In the genomic region with DNA sequence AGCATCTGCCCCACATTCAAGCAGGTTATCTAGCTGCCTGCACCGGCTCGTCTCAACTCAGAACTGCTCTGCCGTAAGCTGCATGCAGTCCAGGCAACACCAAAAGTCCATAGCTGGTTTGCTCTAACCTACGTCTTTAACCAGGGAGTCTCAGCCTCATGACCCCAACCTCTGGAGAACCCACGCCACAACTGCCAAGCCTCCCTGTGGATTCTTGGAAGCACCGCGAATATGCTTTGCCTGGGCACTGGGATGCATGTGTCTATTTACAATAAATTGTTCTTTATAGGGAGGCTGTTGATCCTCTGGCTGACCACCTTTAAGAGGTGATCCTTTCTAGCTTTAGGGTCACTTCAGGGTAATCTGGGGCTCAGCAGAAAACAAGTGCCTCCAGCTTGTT, we compare ENCODE assay signal across 10 mouse cellular contexts. TPM values are rescaled to one million over a fixed set of nuclear protein-coding genes. Genes with fewer than 3 reads are reported as not detected.
DNase-seq lines count a peak whose midpoint lies in the region; ATAC-seq and TF ChIP-seq lines count a peak whose summit lies in the region.
"Had no signal": no experiment of that assay in that cellular context is flagged by ENCODE, and none has a peak within 500 bp of the region (broad histone marks: within the 10 kb centered on the region; RNA-seq: fewer than 3 reads in every experiment).

No protein-coding gene starts in this region.

- no peak for ATAC-seq in erythroblast, adult 5-6 weeks (replicated peaks; ENCODE audit: low FRiP score, poor library complexity, severe bottlenecking)
- ATAC-seq in liver, embryonic 12.5 days, result no peak
- ATAC-seq in stomach, postnatal 0 days (ENCODE audit: low FRiP score, low TSS enrichment), result no peak

- WGBS in liver, embryonic 12.5 days (ENCODE audit: insufficient replicate concordance), result 81% methylated on average over 7 of the region's 7 CpGs
- WGBS in stomach, postnatal 0 days, result 79% methylated on average over 7 of the region's 7 CpGs

- no peak for DNase-seq in testis, postnatal 14 days (ENCODE audit: low spot score)
- DNase-seq in stomach, postnatal 0 days (ENCODE audit: low spot score), result no peak
- no peak for DNase-seq in thymus, postnatal 25 days
- no peak for DNase-seq in left cerebral cortex, adult 18-20 months (ENCODE audit: low spot score in 2 of 2)
- DNase-seq: B cell, adult 2 months had no signal

- H3K27ac ChIP-seq in testis, adult 2 months (ENCODE audit: control insufficient read depth, insufficient read depth, low read depth, low read length), result no peak overlapping the region
- H3K27ac ChIP-seq in liver, embryonic 12.5 days, result peak overlapping the region; percentile 90; the same call in 1 of the 2 replicates
- H3K27ac ChIP-seq in stomach, postnatal 0 days (replicated peaks), result no peak overlapping the region

- H3K36me3 ChIP-seq in erythroblast, embryonic 14.5 days (ENCODE audit: control insufficient read depth), result peaks cover 57% of the 10 kb centered on the region
- no peaks in the 10 kb centered on the region for H3K36me3 ChIP-seq in testis, adult 2 months (ENCODE audit: control insufficient read depth, insufficient read depth, low read length)
- peaks cover 54% of the 10 kb centered on the region for H3K36me3 ChIP-seq in liver, embryonic 12.5 days
- peaks cover 28% of the 10 kb centered on the region for H3K36me3 ChIP-seq in stomach, postnatal 0 days (ENCODE audit: control insufficient read depth, insufficient read depth, low read length)

- no peak for TF ChIP-seq POLR2A in testis, adult 2 months (IDR thresholded peaks at IDR 0.05; ENCODE audit: control insufficient read depth, low read depth, low read length)

- peaks cover 51% of the 10 kb centered on the region for H3K4me1 ChIP-seq in erythroblast, embryonic 14.5 days (ENCODE audit: control insufficient read depth)
- peaks cover 17% of the 10 kb centered on the region for H3K4me1 ChIP-seq in testis, adult 2 months (ENCODE audit: control insufficient read depth, insufficient read depth, low read length)
- H3K4me1 ChIP-seq in liver, embryonic 12.5 days, result peaks cover 37% of the 10 kb centered on the region
- H3K4me1 ChIP-seq in stomach, postnatal 0 days (replicated peaks; ENCODE audit: control insufficient read depth, insufficient read depth), result peaks cover 2% of the 10 kb centered on the region; the same call in 1 of the 2 replicates

- peak overlapping the region; percentile 81; the same call in 1 of the 2 replicates for H3K9ac ChIP-seq in liver, embryonic 12.5 days
- H3K9ac ChIP-seq in stomach, postnatal 0 days (ENCODE audit: low read length), result no peak overlapping the region

- peak overlapping the region; percentile 82 for H3K4me3 ChIP-seq in erythroblast, embryonic 14.5 days (replicated peaks)
- peak overlapping the region; percentile 91 for H3K4me3 ChIP-seq in testis, adult 2 months (ENCODE audit: control insufficient read depth, low read depth, low read length)
- peak overlapping the region; percentile 76 for H3K4me3 ChIP-seq in liver, embryonic 12.5 days
- no peak overlapping the region for H3K4me3 ChIP-seq in stomach, postnatal 0 days (ENCODE audit: low read depth, low read length)

- peaks cover 17% of the 10 kb centered on the region for H3K27me3 ChIP-seq in erythroblast, embryonic 14.5 days (ENCODE audit: control insufficient read depth)
- H3K27me3 ChIP-seq in testis, adult 2 months (ENCODE audit: control insufficient read depth, insufficient read depth, low read length), result no peaks in the 10 kb centered on the region
- peaks cover 18% of the 10 kb centered on the region for H3K27me3 ChIP-seq in liver, embryonic 12.5 days (replicated peaks)
- no peaks in the 10 kb centered on the region for H3K27me3 ChIP-seq in stomach, postnatal 0 days (ENCODE audit: control insufficient read depth, insufficient read depth, low read length)

- no peak for TF ChIP-seq CTCF in testis, adult 2 months (IDR thresholded peaks at IDR 0.05; ENCODE audit: control insufficient read depth, insufficient read depth, insufficient replicate concordance, low read depth, low read length)
- TF ChIP-seq CTCF in stomach, postnatal 0 days (IDR thresholded peaks at IDR 0.05; ENCODE audit: low read depth), result no peak

- TF ChIP-seq EP300 in stomach, postnatal 0 days (optimal IDR thresholded peaks at IDR 0.05), result no peak

- H3K4me2 ChIP-seq in liver, embryonic 12.5 days, result peak overlapping the region; percentile 96
- H3K4me2 ChIP-seq in stomach, postnatal 0 days (replicated peaks; ENCODE audit: low read depth), result peak overlapping the region; percentile 90; the same call in 1 of the 2 replicates

- no peaks in the 10 kb centered on the region for H3K9me3 ChIP-seq in erythroblast, embryonic 14.5 days (ENCODE audit: control insufficient read depth, low read length)
- H3K9me3 ChIP-seq in liver, embryonic 12.5 days (replicated peaks), result no peaks in the 10 kb centered on the region
- H3K9me3 ChIP-seq in stomach, postnatal 0 days (ENCODE audit: control insufficient read depth, low read length), result no peaks in the 10 kb centered on the region

RNA-seq across cellular contexts. Expression of gene Sco2, which starts 1.1 kb away (rescaled TPM):
- 0.47 and 0.81 TPM in 2 replicates for polyA plus RNA-seq in erythroblast, embryonic 14.5 days (2012)
- 1.3 and 5.2 TPM in 2 replicates for total RNA-seq in erythroblast, adult 5-6 weeks (2015; ENCODE audit: low replicate concordance)
- total RNA-seq in erythroblast, adult 5-6 weeks (2017; ENCODE audit: low replicate concordance), result 0.68 and 2.1 TPM in 2 replicates
- polyA plus RNA-seq in testis, adult 2 months (2012; rRNA removed), result 31.1 and 34.1 TPM in 2 replicates
- polyA plus RNA-seq in liver, embryonic 12.5 days (2016; fragmentation: Nextera tagmentation; extraction: Ambion mirVana), result 4.9 and 5.6 TPM in 2 replicates
- polyA plus RNA-seq in stomach, postnatal 0 days (2015; fragmentation: Nextera tagmentation; extraction: Ambion mirVana), result 6.3 and 7.4 TPM in 2 replicates
- 10 to 100 TPM; 27.7 to 28.6 TPM for total RNA-seq in left cerebral cortex, adult 18-20 months (2021)

RNA-seq across cellular contexts. Expression of gene Tymp, which starts 4.3 kb away (rescaled TPM):
- 0.16 and 0.17 TPM in 2 replicates for polyA plus RNA-seq in erythroblast, embryonic 14.5 days (2012)
- not detected in 2 replicates for total RNA-seq in erythroblast, adult 5-6 weeks (2015; ENCODE audit: low replicate concordance)
- not detected in 2 replicates for total RNA-seq in erythroblast, adult 5-6 weeks (2017; ENCODE audit: low replicate concordance)
- polyA plus RNA-seq in testis, adult 2 months (2012; rRNA removed), result 0.74 and 1.6 TPM in 2 replicates
- 0.62 and 0.75 TPM in 2 replicates for polyA plus RNA-seq in liver, embryonic 12.5 days (2016; fragmentation: Nextera tagmentation; extraction: Ambion mirVana)
- polyA plus RNA-seq in stomach, postnatal 0 days (2015; fragmentation: Nextera tagmentation; extraction: Ambion mirVana), result 1.4 and 1.6 TPM in 2 replicates
- total RNA-seq in left cerebral cortex, adult 18-20 months (2021), result 1 to 10 TPM; 1.5 TPM

RNA-seq across cellular contexts. Expression of gene Odf3b, which starts 6.5 kb away (rescaled TPM):
- polyA plus RNA-seq in erythroblast, embryonic 14.5 days (2012), result 0.44 and 0.65 TPM in 2 replicates
- not detected in 2 replicates for total RNA-seq in erythroblast, adult 5-6 weeks (2015; ENCODE audit: low replicate concordance)
- total RNA-seq in erythroblast, adult 5-6 weeks (2017; ENCODE audit: low replicate concordance), result 2.3 TPM in 1 of 2 replicates, not detected in the other
- polyA plus RNA-seq in testis, adult 2 months (2012; rRNA removed), result 78.4 and 86.4 TPM in 2 replicates
- 0.50 and 0.65 TPM in 2 replicates for polyA plus RNA-seq in liver, embryonic 12.5 days (2016; fragmentation: Nextera tagmentation; extraction: Ambion mirVana)
- 0.56 and 0.80 TPM in 2 replicates for polyA plus RNA-seq in stomach, postnatal 0 days (2015; fragmentation: Nextera tagmentation; extraction: Ambion mirVana)
- 1 to 10 TPM; 2.0 to 2.1 TPM for total RNA-seq in left cerebral cortex, adult 18-20 months (2021)

RNA-seq across cellular contexts. Expression of gene Klhdc7b, which starts 12.2 kb away (rescaled TPM):
- polyA plus RNA-seq in erythroblast, embryonic 14.5 days (2012), result not detected in 2 replicates
- total RNA-seq in erythroblast, adult 5-6 weeks (2015; ENCODE audit: low replicate concordance), result not detected in 2 replicates
- total RNA-seq in erythroblast, adult 5-6 weeks (2017; ENCODE audit: low replicate concordance), result not detected in 2 replicates
- 0.19 and 0.31 TPM in 2 replicates for polyA plus RNA-seq in testis, adult 2 months (2012; rRNA removed)
- polyA plus RNA-seq in liver, embryonic 12.5 days (2016; fragmentation: Nextera tagmentation; extraction: Ambion mirVana), result not detected in 2 replicates
- polyA plus RNA-seq in stomach, postnatal 0 days (2015; fragmentation: Nextera tagmentation; extraction: Ambion mirVana), result 0.02 TPM in 1 of 2 replicates, not detected in the other
- 1 to 10 TPM in 1 of 2 experiments, under 1 TPM in 1; 0.82 to 1.0 TPM for total RNA-seq in left cerebral cortex, adult 18-20 months (2021)
- total RNA-seq: adrenal gland, postnatal 4 days had no signal

RNA-seq across cellular contexts. Expression of gene Ncaph2, which starts 17.0 kb away (rescaled TPM):
- 17.1 and 19.8 TPM in 2 replicates for polyA plus RNA-seq in erythroblast, embryonic 14.5 days (2012)
- 30.6 and 48.1 TPM in 2 replicates for total RNA-seq in erythroblast, adult 5-6 weeks (2015; ENCODE audit: low replicate concordance)
- total RNA-seq in erythroblast, adult 5-6 weeks (2017; ENCODE audit: low replicate concordance), result 60.7 and 118 TPM in 2 replicates
- 41.5 and 44.7 TPM in 2 replicates for polyA plus RNA-seq in testis, adult 2 months (2012; rRNA removed)
- 134 TPM in 2 replicates for polyA plus RNA-seq in liver, embryonic 12.5 days (2016; fragmentation: Nextera tagmentation; extraction: Ambion mirVana)
- 69.4 and 72.8 TPM in 2 replicates for polyA plus RNA-seq in stomach, postnatal 0 days (2015; fragmentation: Nextera tagmentation; extraction: Ambion mirVana)
- 100 to 1,000 TPM; 111 to 119 TPM for total RNA-seq in left cerebral cortex, adult 18-20 months (2021)

Comparison
In these comparisons a context has a peak if more than half of its experiments do, and no peak if none do; other contexts are left out.
1. RNA of gene Odf3b, which starts 6.5 kb away (polyA plus RNA-seq): 78.4 to 86.4 TPM in testis, adult 2 months; 0.56 to 0.80 TPM in stomach, postnatal 0 days, 0.50 to 0.65 TPM in liver, embryonic 12.5 days and 0.44 to 0.65 TPM in erythroblast, embryonic 14.5 days; every median in the first group is over 10 times any median in the second.